In the genomic region with DNA sequence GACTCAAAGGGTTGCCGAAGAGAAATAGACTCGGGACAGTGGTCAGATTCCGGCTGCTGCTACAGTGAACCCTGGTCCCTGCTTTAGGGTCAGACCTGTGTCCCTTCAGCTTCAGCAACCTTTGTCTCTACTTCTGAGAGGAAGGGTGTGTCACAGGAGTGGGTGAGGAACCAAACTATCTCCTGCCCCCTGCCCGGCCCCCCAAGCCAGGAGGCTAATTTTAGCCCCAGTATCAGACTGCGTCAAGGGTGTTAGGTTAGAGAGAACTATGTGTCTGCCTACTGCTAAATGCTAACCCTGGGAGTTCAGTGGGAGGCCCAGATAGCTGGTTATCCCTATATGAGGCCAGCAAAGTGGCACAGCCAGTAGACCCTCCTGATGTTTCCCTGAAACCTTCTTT, we compare ENCODE assay signal across 27 mouse cellular contexts. TPM values are rescaled to one million over a fixed set of nuclear protein-coding genes. Genes with fewer than 3 reads are reported as not detected.
DNase-seq lines count a peak whose midpoint lies in the region; ATAC-seq lines count a peak whose summit lies in the region.
"Had no signal": no experiment of that assay in that cellular context is flagged by ENCODE, and none has a peak within 500 bp of the region (broad histone marks: within the 10 kb centered on the region; RNA-seq: fewer than 3 reads in every experiment).

No protein-coding gene starts in this region.

- H3K27ac ChIP-seq in heart, embryonic 12.5 days (ENCODE audit: poor library complexity, severe bottlenecking): peak overlapping the region; percentile 73
- H3K27ac ChIP-seq in heart, embryonic 15.5 days: peak overlapping the region; percentile 69
- H3K27ac ChIP-seq: embryonic facial prominence, embryonic 12.5 days; embryonic facial prominence, embryonic 15.5 days; gastrocnemius, adult 2 months; hindbrain, embryonic 14.5 days; hindbrain, postnatal 0 days had no signal

- H3K4me1 ChIP-seq in heart, embryonic 12.5 days (replicated peaks): peaks cover 45% of the 10 kb centered on the region
- H3K4me1 ChIP-seq in heart, embryonic 15.5 days (replicated peaks): peaks cover 37% of the 10 kb centered on the region

- no peak overlapping the region; the same call in 1 of the 2 replicates for H3K4me2 ChIP-seq in heart, embryonic 12.5 days
- no peak overlapping the region for H3K4me2 ChIP-seq in heart, embryonic 15.5 days
- H3K4me2 ChIP-seq: embryonic facial prominence, embryonic 12.5 days; embryonic facial prominence, embryonic 15.5 days; hindbrain, embryonic 14.5 days had no signal

- no peaks in the 10 kb centered on the region for H3K36me3 ChIP-seq in heart, embryonic 12.5 days
- H3K36me3 ChIP-seq in heart, embryonic 15.5 days: no peaks in the 10 kb centered on the region
- H3K36me3 ChIP-seq: embryonic facial prominence, embryonic 12.5 days; embryonic facial prominence, embryonic 15.5 days had no signal

- no peak for DNase-seq in heart, postnatal 25 days (ENCODE audit: low spot score)
- DNase-seq in heart, postnatal 36 days: no peak
- DNase-seq in heart, postnatal 4 days: peak; percentile 48
- DNase-seq in kidney, adult 11 months: no peak
- DNase-seq: adrenal gland, adult 2 months; adrenal gland, postnatal 14 days; cerebellum, adult 11 months; cerebellum, adult 2 months; cerebellum, adult 9-11 months; cerebellum, postnatal 25 days; forebrain, postnatal 0 days; gastrocnemius, adult 2 months; gastrocnemius, postnatal 14 days; kidney, adult 2 months had no signal

- H3K9me3 ChIP-seq in heart, embryonic 12.5 days (replicated peaks): no peaks in the 10 kb centered on the region
- no peaks in the 10 kb centered on the region for H3K9me3 ChIP-seq in heart, embryonic 15.5 days (replicated peaks)
- H3K9me3 ChIP-seq: embryonic facial prominence, embryonic 12.5 days; embryonic facial prominence, embryonic 15.5 days had no signal

- no peak overlapping the region for H3K4me3 ChIP-seq in heart, embryonic 12.5 days
- no peak overlapping the region for H3K4me3 ChIP-seq in heart, embryonic 15.5 days
- H3K4me3 ChIP-seq: embryonic facial prominence, embryonic 12.5 days; embryonic facial prominence, embryonic 15.5 days; gastrocnemius, adult 2 months had no signal

- 36% methylated on average over 5 of the region's 5 CpGs for WGBS in heart, embryonic 12.5 days
- WGBS in heart, embryonic 15.5 days: 38% methylated on average over 5 of the region's 5 CpGs

- H3K9ac ChIP-seq in heart, embryonic 12.5 days: no peak overlapping the region
- H3K9ac ChIP-seq in heart, embryonic 15.5 days: no peak overlapping the region
- H3K9ac ChIP-seq: embryonic facial prominence, embryonic 12.5 days; embryonic facial prominence, embryonic 15.5 days; forebrain, postnatal 0 days; hindbrain, embryonic 14.5 days had no signal

- no peak for ATAC-seq in heart, embryonic 12.5 days (ENCODE audit: insufficient number of reproducible peaks, low FRiP score)
- peak; percentile 45; the same call in 1 of the 2 replicates for ATAC-seq in heart, embryonic 15.5 days (replicated peaks; ENCODE audit: insufficient number of reproducible peaks, insufficient read depth, low FRiP score, low read depth)
- ATAC-seq: CD4-positive, CD25-positive, alpha-beta regulatory T cell, adult 4 months; forebrain, embryonic 14.5 days; forebrain, postnatal 0 days; hindbrain, postnatal 0 days; inflammation-experienced regulatory T-cells, adult 6 months; intestine, embryonic 16.5 days had no signal

- peaks cover 6% of the 10 kb centered on the region; the same call in 1 of the 2 replicates for H3K27me3 ChIP-seq in heart, embryonic 12.5 days (replicated peaks)
- H3K27me3 ChIP-seq in heart, embryonic 15.5 days: peaks cover 9% of the 10 kb centered on the region; the same call in 1 of the 2 replicates

- intact Hi-C loops in heart, postnatal 25 days (cut with DNase I): no loop called here
- intact Hi-C loops in heart, postnatal 36 days (cut with DNase I): no loop called here

RNA-seq across cellular contexts. Expression of a gene that starts 29.3 kb away (rescaled TPM):
- polyA plus RNA-seq in heart, embryonic 12.5 days (2016; fragmentation: Nextera tagmentation; extraction: Ambion mirVana): 0.84 and 1.5 TPM in 2 replicates
- total RNA-seq in heart, postnatal 25 days (2021): not detected
- 0.38 and 0.62 TPM in 2 replicates for polyA plus RNA-seq in heart, embryonic 15.5 days (2015; fragmentation: Nextera tagmentation; extraction: Ambion mirVana)
- not detected for total RNA-seq in heart, postnatal 36 days (2021)
- total RNA-seq in heart, postnatal 4 days (2021): under 1 TPM in 1 of 2 experiments, not detected in 1; 0.43 TPM
- total RNA-seq: common myeloid progenitor, adult 5-6 weeks; forebrain, postnatal 0 days; MEL had no signal
- polyA plus RNA-seq: CD4-positive, CD25-positive, alpha-beta regulatory T cell, adult 4 months; forebrain, embryonic 11.5 days; forebrain, embryonic 14.5 days; hindbrain, embryonic 14.5 days; inflammation-experienced regulatory T-cells, adult 6 months had no signal

RNA-seq across cellular contexts. Expression of a gene that starts 29.7 kb away (rescaled TPM):
- 32.5 and 35.9 TPM in 2 replicates for polyA plus RNA-seq in heart, embryonic 12.5 days (2016; fragmentation: Nextera tagmentation; extraction: Ambion mirVana)
- 10 to 100 TPM; 15.2 to 20.4 TPM for total RNA-seq in heart, postnatal 25 days (2021)
- 28.9 and 38.3 TPM in 2 replicates for polyA plus RNA-seq in heart, embryonic 15.5 days (2015; fragmentation: Nextera tagmentation; extraction: Ambion mirVana)
- total RNA-seq in heart, postnatal 36 days (2021): 10 to 100 TPM; 14.7 to 16.7 TPM
- 10 to 100 TPM; 55.6 to 56.6 TPM for total RNA-seq in heart, postnatal 4 days (2021)
- total RNA-seq: common myeloid progenitor, adult 5-6 weeks had no signal
- polyA plus RNA-seq: CD4-positive, CD25-positive, alpha-beta regulatory T cell, adult 4 months; inflammation-experienced regulatory T-cells, adult 6 months had no signal

RNA-seq across cellular contexts. Expression of a gene that starts 38.9 kb away (rescaled TPM):
- polyA plus RNA-seq in heart, embryonic 12.5 days (2016; fragmentation: Nextera tagmentation; extraction: Ambion mirVana): 1.8 and 2.4 TPM in 2 replicates
- total RNA-seq in heart, postnatal 25 days (2021): 1 to 10 TPM; 1.5 to 1.7 TPM
- polyA plus RNA-seq in heart, embryonic 15.5 days (2015; fragmentation: Nextera tagmentation; extraction: Ambion mirVana): 2.3 and 3.2 TPM in 2 replicates
- 1 to 10 TPM in 1 of 2 experiments, under 1 TPM in 1; 0.73 to 1.4 TPM for total RNA-seq in heart, postnatal 36 days (2021)
- total RNA-seq in heart, postnatal 4 days (2021): 1 to 10 TPM; 2.9 to 3.0 TPM
- total RNA-seq: common myeloid progenitor, adult 5-6 weeks; MEL had no signal
- polyA plus RNA-seq: CD4-positive, CD25-positive, alpha-beta regulatory T cell, adult 4 months; inflammation-experienced regulatory T-cells, adult 6 months had no signal
